Comparison of ENCODE assay signal across 8 mouse cellular contexts in genomic region chr4:128899332-128899731, GRCm38 (mm10). TPM values are rescaled to one million over a fixed set of nuclear protein-coding genes. Genes with fewer than 3 reads are reported as not detected.
A peak's percentile ranks its signal among the peaks of the same experiment; 100 is the strongest.
DNase-seq lines count a peak whose midpoint lies in the region; ATAC-seq and TF ChIP-seq lines count a peak whose summit lies in the region.

No protein-coding gene starts in this region.

- TF ChIP-seq CTCF in layer of hippocampus, adult 2 months (conservative IDR thresholded peaks at IDR 0.05): peak; percentile 13; the same call in 1 of the 2 replicates
- TF ChIP-seq CTCF in lung, adult 2 months (IDR thresholded peaks at IDR 0.05; ENCODE audit: insufficient read depth, low read length): no peak

- peaks cover 3% of the 10 kb centered on the region; the same call in 1 of the 2 replicates for H3K36me3 ChIP-seq in forebrain, embryonic 16.5 days (ENCODE audit: control insufficient read depth, insufficient read depth)

- DNase-seq in urinary bladder, postnatal 4 days (ENCODE audit: low spot score in 2 of 2): peak; percentile 80 to 84
- no peak for DNase-seq in urinary bladder, postnatal 25 days (ENCODE audit: low spot score)
- DNase-seq in layer of hippocampus, adult 2 months (ENCODE audit: low spot score in 2 of 2): peak; percentile 76 to 83
- peak; percentile 54 for DNase-seq in lung, adult 2 months
- DNase-seq in ovary, postnatal 10 days (ENCODE audit: low spot score): peak; percentile 56

- H3K4me1 ChIP-seq in forebrain, embryonic 16.5 days (replicated peaks; ENCODE audit: control insufficient read depth, insufficient read depth, low read length): peaks cover 23% of the 10 kb centered on the region
- H3K4me1 ChIP-seq in lung, adult 2 months (ENCODE audit: control insufficient read depth, insufficient read depth, low read length): peaks cover 18% of the 10 kb centered on the region

- no peak for TF ChIP-seq POLR2A in lung, adult 2 months (IDR thresholded peaks at IDR 0.05; ENCODE audit: borderline replicate concordance, extremely low read depth, low read depth, low read length)

- H3K4me2 ChIP-seq in forebrain, embryonic 16.5 days (ENCODE audit: low read length): peak overlapping the region; percentile 11; the same call in 1 of the 2 replicates

- WGBS in forebrain, embryonic 16.5 days: 0% methylated on average over 6 of the region's 6 CpGs
- WGBS in lung, adult 2 months: 13% methylated on average over 6 of the region's 6 CpGs

- peak; percentile 93 for ATAC-seq in forebrain, embryonic 16.5 days
- ATAC-seq in hematopoietic stem cell, adult 5-6 weeks (replicated peaks in 1 of 2; ENCODE audit: insufficient read depth in 1 of 2, low FRiP score in 2 of 2, low TSS enrichment in 1 of 2, low read depth in 1 of 2, poor library complexity in 2 of 2, severe bottlenecking in 2 of 2): peak; percentile 35 to 44; a peak in 3 of 4 replicates
- no peak for ATAC-seq in monocyte, adult 5-6 weeks (replicated peaks; ENCODE audit: insufficient number of reproducible peaks, low FRiP score, low TSS enrichment, poor library complexity, severe bottlenecking)

- H3K27me3 ChIP-seq in forebrain, embryonic 16.5 days (replicated peaks; ENCODE audit: control insufficient read depth, insufficient read depth, low read length): no peaks in the 10 kb centered on the region

- no peaks in the 10 kb centered on the region for H3K9me3 ChIP-seq in forebrain, embryonic 16.5 days (ENCODE audit: control insufficient read depth, low read length)

- peak overlapping the region; percentile 56 for H3K9ac ChIP-seq in forebrain, embryonic 16.5 days (replicated peaks; ENCODE audit: low read depth, low read length)

- H3K4me3 ChIP-seq in forebrain, embryonic 16.5 days (replicated peaks; ENCODE audit: low read length): no peak overlapping the region
- H3K4me3 ChIP-seq in layer of hippocampus, adult 2 months: no peak overlapping the region
- no peak overlapping the region for H3K4me3 ChIP-seq in lung, adult 2 months (replicated peaks; ENCODE audit: extremely low read depth, low read depth, low read length)

- H3K27ac ChIP-seq in forebrain, embryonic 16.5 days (ENCODE audit: low read length): peak overlapping the region; percentile 91
- peak overlapping the region; percentile 67 for H3K27ac ChIP-seq in layer of hippocampus, adult 2 months

RNA-seq across cellular contexts. Expression of gene Trim62, which starts 16.0 kb away (rescaled TPM):
- 9.3 and 10.9 TPM in 2 replicates for polyA plus RNA-seq in forebrain, embryonic 16.5 days (2015; fragmentation: Nextera tagmentation; extraction: Ambion mirVana)
- total RNA-seq in hematopoietic stem cell, adult 5-6 weeks (2017): 1.2 and 1.4 TPM in 2 replicates
- total RNA-seq in layer of hippocampus, adult 2 months (2021): 10 to 100 TPM; 13.0 to 14.2 TPM
- polyA plus RNA-seq in lung, adult 2 months (2012; rRNA removed): 18.6 and 19.7 TPM in 2 replicates
- total RNA-seq in monocyte, adult 5-6 weeks (2017): 0.75 to 3.5 TPM (median 0.95 TPM) in 3 replicates
